Mouse (Mus musculus) hematopoietic stem cell, adult 5-6 weeks (primary cell): ENCODE data around the gene Diablo. TPM values are rescaled to one million over a fixed set of nuclear protein-coding genes. Genes with fewer than 3 reads are reported as not detected.
"Not testable (repeated sequence)": the region's sequence is repeated elsewhere in the genome, so short reads cannot be mapped to it uniquely, and the experiment has no call there.

Experiments used
- ATAC-seq, 2 experiments: fragments of 125-278 bp in 1 of 2; replicated peaks in 1 of 2; 2 replicates each; pipeline ENCODE4 v1.8.0; 2016 to 2017; ENCODE audit warnings: inconsistent platforms in 2 of 2, mild to moderate bottlenecking in 2 of 2, moderate number of reproducible peaks in 2 of 2, low read depth in 1 of 2, moderate TSS enrichment in 1 of 2; ENCODE audit not compliant: low FRiP score in 2 of 2, poor library complexity in 2 of 2, severe bottlenecking in 2 of 2, insufficient read depth in 1 of 2, low TSS enrichment in 1 of 2
- total RNA-seq: library from RNA; stranded (forward); fragments of 172-1452, 232-1000 nt; gene quantifications from 2 replicates; pipeline ENCODE4 v1.2.3, GENCODE M21; 2017

The Diablo gene
- total RNA-seq, 1 experiment from 2014 or later, result 58.4 TPM

GRCm38 (mm10) chr5:123511426-123511825 is 12.6 kb downstream of the Diablo start:
- not testable (repeated sequence) for ATAC-seq

- ATAC-seq, result no peak
Observed at GRCm38 (mm10) chr5:123510160-123510559, 13.8 kb downstream of the Diablo start, which contains the start of gene B3gnt4. TSS of gene B3gnt4 (plus strand) at chr5:123510460.

GRCm38 (mm10) chr5:123508921-123509320 is 15.1 kb downstream of the Diablo start:
- no peak for ATAC-seq

GRCm38 (mm10) chr5:123507936-123508723 is 15.8 kb downstream of the Diablo start:
- ATAC-seq, result peak; percentile 74 to 85

GRCm38 (mm10) chr5:123501973-123502372 is 22.0 kb downstream of the Diablo start:
- no peak for ATAC-seq

GRCm38 (mm10) chr5:123499717-123500116 is 24.3 kb downstream of the Diablo start:
- no peak; a peak in 1 of 4 replicates for ATAC-seq

- ATAC-seq, result no peak
Observed at GRCm38 (mm10) chr5:123489935-123490334, 34.0 kb downstream of the Diablo start.

GRCm38 (mm10) chr5:123489112-123489785 is 34.7 kb downstream of the Diablo start, which contains the start of the genes Lrrc43 and Il31:
TSS of gene Lrrc43 (plus strand) at chr5:123489305.
TSS of gene Il31 (minus strand) at chr5:123489489.
- ATAC-seq, result peak in 1 of 2 experiments; percentile 46; a peak in 2 of 4 replicates

GRCm38 (mm10) chr5:123487659-123488395 is 36.1 kb downstream of the Diablo start:
- peak in 1 of 2 experiments; percentile 21; a peak in 1 of 4 replicates for ATAC-seq

- ATAC-seq, result no peak
Observed at GRCm38 (mm10) chr5:123473817-123474216, 50.2 kb downstream of the Diablo start.

- peak in 1 of 2 experiments; percentile 64; a peak in 3 of 4 replicates for ATAC-seq
Observed at GRCm38 (mm10) chr5:123470784-123471400, 53.1 kb downstream of the Diablo start.

- no peak for ATAC-seq
Observed at GRCm38 (mm10) chr5:123464638-123465037, 59.3 kb downstream of the Diablo start.

- no peak for ATAC-seq
Observed at GRCm38 (mm10) chr5:123461420-123461819, 62.6 kb downstream of the Diablo start.

Other genes starting within 250 kb of the Diablo start
- gene Bcl7a, start 180.3 kb downstream of the Diablo start, total RNA-seq, result 16.3 and 19.4 TPM in 2 replicates
- 16.0 and 25.1 TPM in 2 replicates for gene Mlxip, start 129.4 kb downstream of the Diablo start, total RNA-seq
- gene Lrrc43, start 34.9 kb downstream of the Diablo start, total RNA-seq, result not detected in 2 replicates
- gene Il31, start 34.7 kb downstream of the Diablo start, total RNA-seq, result not detected in 2 replicates
- 0.25 TPM in 1 of 2 replicates, not detected in the other for gene B3gnt4, start 13.7 kb downstream of the Diablo start, total RNA-seq
- gene Gm49027, start 1.3 kb upstream of the Diablo start, total RNA-seq, result not detected in 2 replicates
- gene Vps33a, start 48.9 kb upstream of the Diablo start, total RNA-seq, result 19.9 and 21.8 TPM in 2 replicates
- 105 and 149 TPM in 2 replicates for gene Clip1, start 160.4 kb upstream of the Diablo start, total RNA-seq
- gene Zcchc8, start 196.9 kb upstream of the Diablo start, total RNA-seq, result 95.3 and 116 TPM in 2 replicates
- gene Rsrc2, start 225.2 kb upstream of the Diablo start, total RNA-seq, result 376 and 381 TPM in 2 replicates
- 37.5 and 38.5 TPM in 2 replicates for gene Kntc1, start 225.5 kb upstream of the Diablo start, total RNA-seq